Mouse (Mus musculus) testis, postnatal 14 days (tissue): ENCODE measurements at regions not wholly inside any gene's neighbourhood (a gene's known extent, or its start where the extent isn't known, plus 50 kb on each side); places are given as distances from the start of the nearest gene placed in this dataset.
A peak's percentile ranks its signal among the peaks of the same experiment; 100 is the strongest.

Source experiments
- DNase-seq: peaks from one replicate; pipeline ENCODE4 v3.0.0; 2021; ENCODE audit warnings: low spot score

- DNase-seq = no peak
Measured at GRCm38 (mm10) chr6:135524886-135525285, 162.5 kb downstream of the Emp1 start.

DNA sequence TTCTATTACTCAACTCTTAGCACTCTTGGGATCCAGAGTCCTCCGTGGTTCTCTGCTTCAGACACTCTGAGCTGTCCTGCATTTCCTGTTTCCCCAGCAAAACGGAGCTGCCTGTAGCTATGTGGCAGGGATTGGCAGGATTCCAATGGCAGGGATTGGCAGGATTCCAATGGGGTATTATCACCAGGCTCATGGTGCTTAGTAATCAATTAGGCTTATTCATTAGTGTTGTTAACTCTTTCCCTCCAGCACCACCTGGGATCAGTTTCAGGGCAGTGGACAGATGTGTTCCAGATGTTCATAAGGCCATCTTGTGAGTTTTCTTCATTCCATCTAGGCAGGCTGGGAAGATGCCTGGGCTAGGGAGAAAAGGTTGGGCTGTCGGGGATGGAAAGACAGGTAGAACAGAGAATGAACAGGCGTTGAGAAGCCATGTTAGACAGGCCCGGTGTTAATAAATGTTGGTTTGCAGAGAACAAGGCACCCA, 163.5 kb downstream of the Emp1 start:
- DNase-seq = no peak

DNA sequence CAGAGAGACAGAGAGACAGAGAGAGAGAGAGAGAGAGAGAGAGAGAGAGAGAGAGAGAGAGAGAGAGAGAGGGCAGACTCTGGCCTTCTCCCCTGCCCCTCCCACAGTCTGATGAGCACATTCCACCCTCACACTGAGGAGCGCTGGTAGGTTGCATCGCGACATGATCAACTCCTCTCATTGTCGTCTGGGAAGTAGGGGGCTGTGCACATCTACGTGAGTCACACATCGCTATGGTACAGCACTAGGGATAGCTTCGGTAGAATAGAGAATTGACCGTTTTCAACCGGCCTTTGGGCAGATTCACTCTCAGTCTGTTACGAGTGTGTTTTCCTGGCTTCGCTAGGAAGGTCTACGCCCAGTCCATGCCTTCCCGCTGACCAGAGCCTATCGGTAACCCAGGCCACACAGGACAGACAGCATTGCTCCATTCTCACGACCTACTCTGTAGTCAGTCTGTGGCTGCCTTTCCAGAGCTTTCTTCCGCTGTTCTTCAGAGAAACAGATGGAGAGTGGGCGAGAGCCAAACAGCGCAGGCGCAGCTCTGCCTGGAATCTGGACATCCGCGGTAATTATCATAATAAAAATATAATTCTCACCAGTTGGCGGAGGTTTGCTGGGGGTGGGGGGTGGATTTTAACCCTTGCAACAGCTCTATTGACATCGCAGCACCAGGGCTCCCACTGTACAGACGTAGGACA, 164.3 kb downstream of the Emp1 start:
- no peak for DNase-seq

DNA sequence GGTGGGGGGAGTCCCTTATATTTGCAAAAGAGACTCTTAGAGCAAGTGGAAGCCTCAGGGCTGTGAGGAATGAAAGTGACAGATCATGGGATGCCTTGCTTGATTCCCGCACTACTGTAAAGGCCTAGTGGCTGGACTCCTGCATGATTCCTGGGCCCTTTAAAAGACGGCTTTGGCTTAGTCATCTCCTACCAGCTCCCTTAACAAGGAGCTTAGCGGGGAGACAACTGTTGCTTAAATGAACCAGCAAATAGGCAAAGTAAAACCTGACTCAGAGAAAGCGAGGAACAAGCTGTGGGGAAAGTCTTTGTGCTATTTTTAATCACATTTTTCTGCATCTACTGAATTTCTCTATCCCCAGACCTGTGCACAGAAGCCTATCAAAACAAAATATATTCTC, 165.5 kb downstream of the Emp1 start:
- DNase-seq = no peak

DNA sequence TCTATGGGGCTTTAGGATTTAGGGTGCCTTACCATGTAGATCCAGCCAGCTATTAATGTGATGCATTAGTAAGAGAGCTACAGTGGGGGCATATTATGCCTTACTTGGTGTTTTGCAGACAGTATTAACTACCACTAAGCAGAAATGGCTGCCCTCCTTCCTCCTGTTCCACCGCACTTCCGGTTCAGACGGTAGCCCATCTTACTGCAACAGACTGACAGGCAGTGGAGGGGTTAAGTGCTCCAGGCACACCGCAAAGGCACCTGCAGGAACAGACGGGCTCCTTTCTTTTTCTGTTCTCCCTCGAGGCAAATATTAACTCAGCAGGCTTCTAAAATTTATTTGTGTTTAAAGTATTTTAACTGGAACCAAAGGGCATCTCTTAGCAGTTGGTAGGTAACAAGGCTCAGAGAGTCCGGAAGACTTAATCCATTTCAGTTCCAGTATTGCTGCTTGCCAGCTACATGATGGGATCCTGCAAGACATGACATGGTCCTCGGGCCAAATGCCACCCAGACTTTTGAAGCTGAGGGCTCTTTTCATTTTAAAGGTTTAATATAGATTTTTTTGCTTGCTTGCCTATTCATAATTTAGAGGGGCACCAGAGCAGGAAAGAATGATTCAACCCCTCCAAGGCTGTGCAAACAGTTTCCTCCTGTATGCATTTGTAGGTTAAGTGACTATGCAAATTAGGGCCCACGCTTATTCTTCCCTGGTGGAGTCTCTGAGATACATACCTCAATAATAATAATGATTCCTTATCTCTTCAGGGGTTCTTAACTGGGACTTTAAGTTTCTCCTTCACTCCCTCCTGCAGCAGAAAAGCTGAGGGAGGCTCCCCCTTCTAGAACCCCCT, 177.7 kb downstream of the Emp1 start:
- DNase-seq = no peak

DNA sequence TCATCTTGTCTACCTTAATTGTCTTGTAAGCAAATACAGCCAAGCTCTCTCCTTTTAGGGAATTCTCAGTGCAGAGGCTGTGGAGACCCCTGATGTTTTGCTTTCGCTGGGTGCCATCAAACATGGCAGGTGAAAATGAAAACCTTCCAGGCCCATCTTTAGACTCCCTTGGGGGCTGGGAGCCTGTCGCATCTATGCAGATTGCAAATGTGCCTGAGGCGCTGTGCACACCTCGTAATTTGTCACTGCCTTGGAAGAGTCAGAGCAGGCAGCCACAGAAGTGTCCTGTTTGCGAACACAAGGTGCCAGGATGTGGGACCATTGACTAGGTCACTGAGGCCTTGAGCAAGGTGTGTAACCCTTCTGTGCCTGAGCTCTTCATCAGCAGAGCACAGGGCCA, 179.2 kb downstream of the Emp1 start:
- no peak for DNase-seq

- DNase-seq = no peak
Measured at GRCm38 (mm10) chr6:135542356-135542755, 180.0 kb downstream of the Emp1 start.

DNA sequence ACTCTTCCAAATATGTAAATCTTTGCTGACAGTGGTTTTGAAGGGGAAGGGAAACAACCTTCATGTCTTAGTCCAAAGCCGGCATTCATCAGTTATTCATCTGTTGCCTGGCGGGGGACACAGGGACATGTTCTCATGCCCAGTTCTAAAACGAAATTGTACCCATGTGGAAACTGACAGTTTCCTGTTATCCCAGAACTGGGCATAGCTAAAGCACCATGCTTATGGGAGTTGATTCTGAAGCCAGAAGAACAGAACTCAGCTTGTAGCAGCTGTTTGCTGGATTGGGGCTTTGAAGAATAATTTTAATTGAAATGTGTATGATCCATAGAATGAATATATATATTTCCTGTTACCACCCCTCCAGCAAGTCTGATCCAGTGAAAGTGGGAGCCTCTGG, 181.0 kb downstream of the Emp1 start:
- DNase-seq = no peak

DNA sequence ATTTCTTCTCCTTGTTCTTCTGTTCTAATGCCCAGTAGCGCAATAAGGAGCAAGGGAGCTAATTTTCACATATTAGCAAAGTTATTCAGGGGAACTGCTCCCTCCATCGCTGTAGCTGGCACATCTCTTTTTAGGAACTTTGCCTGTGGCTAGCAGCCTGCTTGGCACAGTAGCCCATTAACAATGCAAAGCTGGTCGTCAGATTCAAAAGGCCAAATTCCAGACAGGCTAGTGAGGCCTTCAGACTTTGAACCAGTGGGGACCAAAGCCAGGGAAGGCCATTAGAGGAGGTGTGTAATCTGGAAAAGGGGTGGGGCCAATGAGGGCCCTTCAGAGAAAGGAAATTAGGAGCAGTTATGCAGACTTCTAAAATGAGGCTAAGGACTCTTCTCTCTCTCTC, 181.5 kb downstream of the Emp1 start:
- DNase-seq = no peak

- no peak for DNase-seq
Measured at GRCm38 (mm10) chr6:135550368-135550950, 188.1 kb downstream of the Emp1 start.

DNA sequence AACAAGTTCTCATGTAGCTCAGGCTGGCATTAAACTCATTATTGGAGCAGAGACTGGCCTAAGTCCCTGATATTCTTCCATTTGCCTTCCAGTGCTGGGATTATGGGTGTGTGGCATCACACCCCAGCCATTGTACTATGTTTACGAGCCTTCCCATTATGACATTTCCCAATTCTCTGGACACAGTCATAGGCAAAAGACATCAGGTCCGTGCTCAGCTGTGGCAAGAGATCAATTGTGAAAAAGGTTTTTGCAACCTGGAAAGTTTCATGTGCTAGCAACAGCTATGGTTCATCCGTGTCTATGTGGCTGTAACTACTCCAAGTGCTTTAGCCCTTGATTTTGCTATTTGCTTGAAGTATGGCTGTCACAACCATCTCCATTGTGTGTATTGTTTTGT, 190.1 kb downstream of the Emp1 start:
- no peak for DNase-seq

- peak; percentile 71 for DNase-seq
Measured at GRCm38 (mm10) chr6:135559501-135559907, 197.2 kb downstream of the Emp1 start.

GRCm38 (mm10) chr6:135562267-135562666, 199.9 kb downstream of the Emp1 start:
- no peak for DNase-seq

- no peak for DNase-seq
Measured at GRCm38 (mm10) chr6:135563766-135564165, 201.4 kb downstream of the Emp1 start.

- no peak for DNase-seq
Measured at GRCm38 (mm10) chr6:135569086-135569485, 206.7 kb downstream of the Emp1 start.

DNA sequence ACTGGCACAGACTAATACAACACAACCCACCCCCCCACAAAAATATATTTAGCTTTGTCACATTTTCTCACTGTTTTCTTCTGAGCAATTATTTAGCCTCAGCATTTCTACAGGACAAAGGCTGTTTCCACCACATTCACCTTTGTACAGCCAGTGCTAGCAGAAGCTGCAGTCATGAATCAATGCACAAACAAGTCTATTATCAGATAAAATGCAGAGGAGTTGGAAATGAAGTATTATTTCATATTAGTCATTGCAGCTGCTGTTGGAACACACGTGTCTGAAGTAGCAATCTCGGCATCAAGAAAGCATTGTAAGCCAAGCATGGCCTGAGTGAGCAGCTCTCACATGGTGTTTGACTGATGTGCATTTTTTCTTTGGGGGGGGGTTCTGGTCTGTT, 212.9 kb downstream of the Emp1 start:
- no peak for DNase-seq

GRCm38 (mm10) chr6:135578728-135579127, 216.4 kb downstream of the Emp1 start:
- no peak for DNase-seq

DNA sequence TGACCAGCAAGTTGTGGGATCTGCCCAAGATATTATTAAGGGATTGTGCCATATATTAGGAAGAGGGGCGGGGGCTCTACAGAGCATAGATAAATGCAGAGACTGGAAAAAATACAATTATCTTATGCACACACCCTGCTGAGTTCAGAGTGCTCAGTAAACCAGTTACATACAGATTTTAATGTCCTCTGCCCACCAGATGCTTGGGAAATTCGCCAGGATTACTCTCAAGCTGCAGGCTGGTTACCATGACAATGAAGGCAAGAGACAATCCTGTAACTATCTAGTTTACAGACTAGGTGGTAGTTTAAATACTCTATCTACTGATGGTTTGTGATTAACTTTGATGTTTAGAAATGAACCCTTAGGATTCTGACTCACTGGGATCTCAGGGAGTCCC, 220.2 kb downstream of the Emp1 start:
- no peak for DNase-seq

DNA sequence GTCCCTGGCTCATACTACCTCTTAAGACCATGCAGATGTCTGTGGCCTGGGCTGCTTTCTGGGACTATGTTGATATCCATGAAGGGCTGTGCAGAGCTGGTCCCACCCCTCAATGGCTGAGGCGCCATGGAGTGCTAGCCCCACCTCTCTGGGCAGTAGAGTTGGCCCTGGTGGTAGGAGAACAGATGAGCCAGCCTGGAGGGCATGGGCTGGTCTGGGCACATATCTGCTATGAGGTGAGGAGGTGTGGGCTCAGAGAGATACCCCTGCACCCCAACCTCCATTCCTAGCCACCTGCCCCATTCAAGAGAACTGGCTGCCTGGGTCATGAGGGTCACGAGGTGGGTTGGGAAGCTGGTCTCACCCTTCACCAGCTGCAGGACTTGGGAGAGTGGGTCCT, 222.4 kb downstream of the Emp1 start:
- no peak for DNase-seq

DNA sequence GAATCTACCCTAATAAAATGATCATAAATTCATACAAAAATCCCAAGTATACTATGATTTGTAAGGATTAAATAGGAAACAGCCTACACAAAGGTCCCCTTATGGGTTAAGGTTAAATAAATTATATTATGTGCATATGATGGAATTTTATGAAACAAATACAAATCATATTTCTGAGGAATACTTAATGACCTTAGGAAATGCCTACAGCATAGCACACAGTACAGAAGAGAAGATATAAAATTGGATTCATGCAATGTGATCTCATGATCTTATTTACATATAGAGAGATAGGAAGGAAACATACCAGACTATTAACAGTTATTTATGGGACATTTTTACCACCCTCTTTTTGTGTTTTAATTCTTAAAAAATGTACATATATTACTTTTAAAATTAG, 227.7 kb downstream of the Emp1 start:
- DNase-seq = no peak

DNA sequence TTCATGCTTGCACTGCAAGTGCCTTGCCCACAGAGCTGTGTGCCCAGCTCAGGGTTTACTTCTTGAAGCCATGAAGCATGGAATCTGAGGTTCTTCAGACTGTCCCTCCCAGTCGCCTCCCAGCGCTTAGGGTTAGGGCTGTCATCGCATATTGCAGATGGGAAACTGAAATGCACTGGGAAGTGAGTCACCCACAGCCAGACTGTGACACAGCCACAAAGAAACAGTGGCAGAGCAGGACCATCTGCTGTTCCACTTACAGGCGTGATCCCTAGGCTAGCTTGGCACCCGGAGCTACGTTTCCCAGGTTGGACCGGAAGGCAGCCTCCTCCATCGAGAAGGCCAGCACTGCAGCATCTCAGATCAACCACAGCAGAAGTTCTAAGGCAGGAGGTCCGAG, 228.7 kb downstream of the Emp1 start:
- DNase-seq = no peak

- no peak for DNase-seq
Measured at GRCm38 (mm10) chr6:135596358-135596757, 234.0 kb downstream of the Emp1 start.

GRCm38 (mm10) chr6:135610504-135611096, 248.3 kb downstream of the Emp1 start:
- DNase-seq = no peak
